Mouse (Mus musculus): ENCODE measurements at regions not wholly inside any gene's neighbourhood (a gene's known extent, or its start where the extent isn't known, plus 50 kb on each side); places are given as distances from the start of the nearest gene placed in this dataset.

DNA sequence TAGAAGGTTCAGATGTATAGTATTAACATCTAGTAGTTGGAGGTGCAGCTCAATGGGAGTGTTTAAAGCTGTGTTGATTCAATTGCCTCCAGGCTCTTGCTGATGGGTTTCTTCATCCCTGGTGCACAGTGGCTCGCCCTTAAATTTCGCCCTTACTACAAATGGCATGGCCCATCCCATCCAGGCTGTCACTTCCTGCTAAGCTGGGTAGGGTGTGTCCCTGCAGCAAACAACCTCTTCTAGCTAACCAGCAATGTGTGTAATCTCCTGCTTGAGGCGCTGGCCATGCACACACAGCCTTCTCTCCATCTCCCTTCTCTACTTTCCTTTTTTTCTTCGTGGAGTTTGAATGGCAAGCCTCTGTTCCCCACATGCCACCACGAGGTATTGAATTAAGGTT is 238.1 kb upstream of the Id2 start:
- DNase-seq (ENCODE audit: low spot score): no peak

DNA sequence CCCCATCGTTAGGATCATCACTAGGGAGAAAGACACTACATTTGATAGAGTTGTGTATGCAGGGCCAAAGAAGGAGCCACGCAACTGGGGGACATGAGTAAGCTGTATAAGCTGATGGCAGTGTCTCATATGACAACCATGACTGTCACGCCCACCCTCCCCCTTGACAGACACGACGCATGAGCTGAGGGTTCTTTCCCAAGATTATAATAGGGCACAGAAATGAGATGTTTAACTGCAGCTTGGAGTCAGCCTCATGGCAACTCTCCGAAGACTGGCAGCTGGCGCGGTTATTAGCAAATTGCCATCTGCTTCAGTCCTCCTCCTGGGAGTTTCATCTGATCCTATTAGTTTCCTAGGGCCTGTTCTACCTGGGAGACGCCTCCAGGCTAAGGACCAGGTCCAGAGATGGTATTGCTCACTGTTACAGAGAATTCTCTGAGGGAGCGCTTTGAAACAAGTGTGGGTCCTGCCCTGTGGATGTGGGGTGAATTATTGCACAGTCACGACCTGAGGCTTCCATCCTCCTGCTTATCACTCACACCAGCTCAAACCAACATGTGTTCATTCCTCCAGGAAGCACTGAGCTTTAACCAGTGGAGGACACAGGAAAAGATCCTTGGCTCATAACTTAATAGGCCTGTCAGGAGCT is 235.6 kb upstream of the Id2 start:
- DNase-seq (ENCODE audit: low spot score): no peak

DNA sequence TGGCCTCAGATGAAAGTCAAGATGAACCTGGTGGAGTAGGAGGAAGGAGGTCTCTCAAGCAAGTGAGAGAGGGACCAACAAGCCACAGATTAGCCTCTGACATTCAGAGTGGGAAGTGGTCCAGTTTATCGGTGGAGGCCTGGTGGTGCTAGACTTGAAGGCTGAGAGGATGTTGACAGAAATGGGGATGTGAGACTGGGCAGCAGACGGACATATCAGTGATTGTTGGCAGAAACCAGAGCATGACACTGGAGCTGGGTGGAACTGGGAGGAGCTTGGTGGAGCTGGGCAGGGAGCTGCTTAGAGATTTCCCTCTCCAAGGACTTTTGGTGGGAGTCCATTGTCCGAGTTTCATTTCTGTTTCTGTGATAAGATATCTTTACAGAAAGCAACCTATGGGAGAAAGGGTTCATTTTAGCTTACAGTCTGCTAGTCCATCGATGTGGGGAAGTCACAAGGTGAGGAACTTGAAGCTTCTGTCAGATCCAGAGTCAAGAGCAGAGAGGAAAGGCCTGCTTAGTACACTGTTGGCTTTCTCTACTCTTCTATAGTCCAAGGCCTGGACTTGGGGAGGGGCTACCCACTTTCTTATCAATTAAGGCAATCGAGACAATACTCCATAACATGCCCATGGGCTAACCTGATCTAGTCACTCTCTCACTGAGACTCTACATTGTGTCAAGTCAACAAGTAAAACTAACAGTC is 233.2 kb upstream of the Id2 start:
- DNase-seq (ENCODE audit: low spot score): no peak

DNA sequence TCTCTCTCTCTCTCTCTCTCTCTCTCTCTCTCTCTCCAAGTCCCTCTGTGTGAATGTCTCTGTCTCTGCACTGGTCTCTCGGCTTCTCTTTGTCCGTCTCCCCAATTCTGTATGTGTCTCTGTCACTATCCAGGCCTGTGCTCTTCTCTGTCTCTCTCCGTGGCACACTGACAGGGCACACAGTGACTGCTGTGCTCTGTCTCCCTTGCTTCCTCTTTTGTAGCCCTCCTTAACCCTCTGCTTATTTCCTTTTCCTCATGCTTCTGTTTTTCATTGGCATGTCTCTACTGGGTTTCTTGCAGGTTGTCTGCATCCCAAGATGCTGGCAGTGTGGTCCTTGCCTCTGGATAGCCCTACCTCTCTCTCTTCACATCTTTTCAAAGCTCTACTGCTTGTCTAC is 229.0 kb upstream of the Id2 start:
- no peak for DNase-seq (ENCODE audit: low spot score)

DNA sequence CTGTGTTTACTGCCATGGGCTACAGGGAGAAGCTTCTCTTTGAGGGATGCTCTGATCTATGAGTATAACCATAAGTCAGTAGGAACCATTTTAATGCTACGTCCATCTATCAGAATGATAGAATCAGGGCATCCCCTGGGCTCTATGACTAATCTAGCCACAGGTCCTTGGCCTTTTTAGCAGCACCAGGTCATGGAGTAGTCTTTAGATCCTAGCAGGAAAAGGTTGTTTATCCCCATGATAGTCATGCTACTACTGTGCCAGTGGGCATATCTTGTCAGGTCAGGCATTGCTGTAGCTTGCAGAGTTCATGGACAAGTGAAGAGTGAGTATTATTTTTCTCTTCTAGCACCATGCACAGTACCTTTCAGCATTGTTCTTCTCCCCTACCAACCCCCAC is 226.2 kb upstream of the Id2 start:
- DNase-seq (ENCODE audit: low spot score): no peak

DNA sequence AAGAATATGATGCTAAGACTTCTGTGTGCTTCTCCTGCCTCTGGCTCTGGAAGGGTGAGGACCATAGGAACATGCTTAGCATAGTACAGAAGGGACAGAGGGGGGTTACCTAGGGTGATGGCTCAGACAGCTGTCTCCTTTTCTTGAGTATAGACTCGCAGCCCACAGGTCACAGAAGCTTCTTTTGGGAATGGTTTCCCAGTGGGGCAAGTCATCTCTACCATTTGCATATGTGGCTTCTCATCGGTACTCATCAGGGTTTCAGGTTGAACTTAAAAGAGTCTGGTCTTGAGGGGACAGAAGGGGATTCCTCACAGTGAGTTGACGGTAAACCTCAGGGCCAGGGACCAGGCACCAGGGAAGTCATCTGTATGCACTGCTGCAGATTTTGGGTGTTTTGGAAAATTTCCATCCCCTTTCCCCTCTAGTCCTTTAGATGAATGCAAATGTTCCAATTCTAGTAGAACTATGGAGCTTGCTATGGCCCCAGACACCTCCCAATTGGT is 223.4 kb upstream of the Id2 start:
- no peak for DNase-seq (ENCODE audit: low spot score)

DNA sequence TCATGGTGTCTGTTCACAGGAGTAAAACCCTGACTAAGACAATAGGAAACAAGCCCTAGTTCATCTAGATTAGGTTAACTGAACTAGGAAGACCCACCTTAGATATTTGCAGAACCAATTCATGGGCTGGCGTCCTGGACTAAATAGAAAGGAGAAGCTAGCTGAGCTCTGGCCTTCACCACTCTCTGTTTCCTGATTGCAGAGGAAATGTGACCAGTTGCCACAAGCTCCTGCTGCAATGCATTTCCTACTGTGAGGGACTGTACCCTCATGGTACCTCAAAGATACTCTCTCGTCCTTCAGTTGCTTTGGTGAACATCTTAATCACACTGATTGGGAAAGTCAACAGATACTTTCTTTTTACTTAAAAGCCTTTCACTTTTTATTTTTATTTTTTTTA is 222.9 kb upstream of the Id2 start:
- DNase-seq (ENCODE audit: low spot score): no peak

DNA sequence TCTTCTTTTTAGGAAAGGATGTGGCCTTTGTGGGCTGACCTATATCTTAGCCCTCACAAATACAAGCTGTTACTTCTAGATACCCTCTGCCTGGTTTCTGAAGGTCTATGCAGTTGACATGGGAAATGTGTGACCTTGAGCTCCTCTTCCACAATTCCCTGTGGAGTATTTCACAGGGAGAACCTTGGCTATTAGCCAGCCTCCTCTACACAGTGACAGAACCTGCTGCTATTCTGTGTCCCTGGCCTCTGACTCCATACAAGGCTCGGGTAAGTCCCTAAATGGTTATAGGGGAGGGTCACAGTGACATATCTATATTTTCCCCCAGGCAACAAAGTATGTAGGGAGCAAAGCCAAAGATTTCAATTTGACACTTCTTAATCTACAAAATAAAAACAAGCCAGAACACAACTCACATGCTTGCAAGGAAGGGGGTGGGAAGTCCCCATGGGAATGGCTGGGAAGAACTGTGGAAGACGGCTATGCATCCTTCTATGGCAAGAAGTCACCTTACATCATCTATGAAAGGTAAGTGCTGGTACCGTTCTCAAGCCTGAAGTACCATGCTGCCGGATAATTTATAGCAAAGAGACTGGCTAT is 221.2 kb upstream of the Id2 start:
- DNase-seq (ENCODE audit: low spot score): no peak

DNA sequence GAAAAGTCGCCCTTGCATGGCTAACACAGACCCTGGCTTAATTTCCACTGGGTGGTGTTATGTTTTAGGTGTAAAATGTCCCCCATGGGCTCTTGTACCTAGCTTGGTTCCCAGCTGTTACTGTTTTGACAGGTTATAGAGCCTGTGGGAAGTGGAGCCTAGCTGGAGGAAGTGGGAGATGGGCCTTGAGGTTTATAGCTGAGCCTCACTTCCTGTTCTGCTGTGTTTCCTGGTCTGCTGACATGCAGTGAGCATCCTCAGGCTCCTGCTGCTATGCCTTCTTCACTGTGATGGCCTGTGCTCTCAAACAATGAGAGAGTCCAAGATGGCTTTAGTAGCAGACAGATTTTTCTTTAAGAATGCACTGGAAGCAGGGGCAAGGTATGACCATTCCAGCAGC is 219.0 kb upstream of the Id2 start:
- DNase-seq (ENCODE audit: low spot score): no peak

DNA sequence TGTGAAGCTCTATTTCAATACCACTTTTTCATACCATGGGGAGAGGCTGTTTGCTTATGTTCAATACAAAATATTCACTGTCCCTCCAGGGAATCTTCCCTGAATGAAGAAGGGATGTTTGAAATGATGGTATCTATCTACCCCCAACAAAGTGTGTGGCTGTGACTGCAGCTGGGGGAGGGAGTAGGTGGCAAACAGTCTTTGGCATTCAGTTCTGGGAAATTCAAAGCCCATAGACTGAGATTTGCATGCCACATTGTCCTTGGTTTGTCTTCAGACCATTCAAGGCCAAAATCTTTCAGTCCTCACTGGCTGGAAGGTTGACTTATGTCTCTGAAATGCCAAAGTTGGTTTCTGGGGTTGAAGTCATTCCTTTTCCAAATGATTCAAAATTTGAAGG is 216.3 kb upstream of the Id2 start:
- no peak for DNase-seq (ENCODE audit: low spot score)

DNA sequence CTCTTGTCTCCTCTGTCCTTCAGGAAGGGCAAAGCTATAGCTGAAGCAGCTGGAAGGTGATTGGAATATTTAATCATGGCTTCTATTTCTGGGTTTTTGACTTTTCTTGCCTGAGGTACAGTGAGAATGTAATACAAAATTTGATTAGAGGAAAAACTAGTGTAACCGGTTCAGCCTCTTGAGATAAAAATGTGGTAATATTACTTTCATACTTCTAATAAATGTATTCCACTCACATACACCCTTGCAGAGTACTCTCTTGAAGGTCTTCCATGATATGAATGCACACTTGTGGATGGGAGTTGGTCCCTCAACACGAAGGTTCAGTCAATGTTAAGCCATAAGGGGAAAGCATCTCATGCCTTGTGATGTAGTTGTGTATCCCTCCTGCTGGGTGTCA is 215.4 kb upstream of the Id2 start:
- DNase-seq (ENCODE audit: low spot score): no peak

DNA sequence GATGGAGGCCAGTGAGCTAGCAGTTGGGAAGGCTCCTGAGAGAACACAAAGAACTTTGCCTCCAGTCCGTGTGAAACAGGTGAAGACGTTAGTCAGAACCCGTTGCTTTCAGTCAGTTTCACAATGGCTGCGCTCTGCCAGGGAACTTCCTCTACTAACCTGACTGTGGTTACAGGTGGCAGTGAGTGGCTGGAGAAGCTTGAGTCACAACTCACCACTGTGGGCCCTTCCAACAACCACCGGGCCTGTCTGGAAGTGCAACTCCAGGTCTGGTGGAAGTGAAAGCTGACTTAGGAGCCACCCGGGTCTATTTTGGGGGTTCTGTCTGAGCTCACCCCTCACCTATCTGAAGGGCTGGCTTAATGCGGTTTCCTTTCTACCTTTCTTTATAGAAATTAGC is 214.8 kb upstream of the Id2 start:
- no peak for DNase-seq (ENCODE audit: low spot score)

DNA sequence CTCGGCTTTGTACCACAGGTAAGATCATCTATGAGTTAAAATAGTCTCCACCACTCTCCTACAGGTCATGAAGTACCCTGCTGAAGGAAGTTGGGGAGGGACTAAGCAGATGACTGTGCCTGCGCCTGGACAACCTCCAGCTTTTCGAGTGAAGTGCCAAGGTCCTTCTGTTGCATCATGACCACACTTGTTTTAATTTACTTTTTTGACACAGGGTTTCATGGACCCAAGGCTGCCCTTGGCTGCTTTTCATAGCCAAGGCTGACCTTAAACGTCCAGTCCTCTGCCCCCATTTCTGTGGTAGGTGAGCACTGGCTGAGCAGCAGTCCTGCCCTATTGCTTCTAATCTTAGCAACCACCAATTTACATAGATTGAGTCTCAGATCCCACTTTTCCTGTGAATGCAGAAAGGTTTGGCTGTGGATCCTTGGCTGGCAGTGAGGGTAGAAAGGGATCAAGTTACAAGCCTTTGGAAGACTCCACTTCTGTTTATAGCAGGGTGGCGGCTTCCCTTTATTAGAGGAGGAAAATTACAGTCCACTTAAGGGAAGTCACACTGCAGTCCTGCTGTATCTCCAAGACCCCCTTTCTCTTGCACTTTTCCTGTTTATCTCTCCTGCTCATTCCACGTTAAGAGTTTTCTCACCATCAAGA is 213.5 kb upstream of the Id2 start:
- DNase-seq (ENCODE audit: low spot score): no peak

DNA sequence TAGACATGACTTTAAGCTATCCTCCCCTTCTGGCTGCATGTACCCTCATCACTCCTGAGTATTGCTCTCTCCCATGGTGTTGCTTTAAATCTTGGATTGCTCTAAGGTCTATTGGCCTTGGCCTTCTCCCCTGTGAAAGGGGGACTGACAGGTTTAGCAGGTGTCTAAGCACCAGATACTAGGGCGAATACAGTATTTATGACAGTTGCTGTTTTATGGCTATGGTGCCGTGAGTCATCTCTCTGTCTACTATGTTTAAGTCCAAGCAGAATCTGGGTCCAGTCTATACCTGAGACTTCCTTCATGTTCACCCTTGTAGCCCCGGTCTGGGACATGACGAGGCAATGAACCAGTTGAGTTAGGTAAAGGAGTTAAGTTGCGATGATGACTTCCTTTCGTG is 212.3 kb upstream of the Id2 start:
- no peak for DNase-seq (ENCODE audit: low spot score)

DNA sequence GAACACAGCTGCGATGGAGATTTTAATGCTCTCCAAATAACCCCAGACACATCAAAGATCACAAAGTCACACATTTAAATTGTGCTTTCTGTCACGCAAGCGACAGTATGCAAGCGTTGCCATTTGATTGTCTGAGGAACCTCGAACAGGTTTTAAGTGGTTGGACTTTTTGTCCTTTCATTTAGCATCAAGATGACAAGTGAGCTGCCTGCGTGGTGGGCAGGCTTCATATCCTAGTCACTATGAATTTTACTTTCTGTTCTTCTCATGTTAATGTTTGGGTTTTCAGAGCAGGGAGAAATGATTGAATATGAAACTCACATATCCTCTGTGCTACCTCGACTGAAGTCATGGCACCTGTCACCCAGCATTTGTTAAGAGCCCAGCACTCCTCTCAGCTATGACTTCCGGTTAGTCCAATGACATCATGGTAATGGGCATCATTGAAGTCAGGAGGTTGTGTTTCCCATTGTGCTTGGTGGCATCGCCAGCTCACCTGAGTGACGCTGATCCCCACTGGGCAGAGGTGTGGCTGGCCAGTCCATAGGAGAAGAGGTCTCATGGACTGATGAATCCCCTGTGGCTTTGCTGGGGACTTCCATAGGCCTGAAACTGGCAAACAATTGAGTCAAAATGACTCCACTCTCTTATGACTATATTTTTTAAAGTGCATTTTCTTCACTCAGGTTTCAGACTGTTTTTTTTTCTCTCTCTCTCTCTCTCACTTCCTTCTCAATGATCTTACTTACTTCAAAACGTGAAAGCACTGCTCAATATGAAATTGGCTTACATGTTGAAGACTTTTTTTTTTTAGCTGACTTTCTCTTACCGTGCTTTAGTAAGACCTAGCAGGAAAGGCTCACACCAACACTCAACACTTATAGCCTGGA is 209.1 kb upstream of the Id2 start:
- no peak for DNase-seq (ENCODE audit: low spot score)

DNA sequence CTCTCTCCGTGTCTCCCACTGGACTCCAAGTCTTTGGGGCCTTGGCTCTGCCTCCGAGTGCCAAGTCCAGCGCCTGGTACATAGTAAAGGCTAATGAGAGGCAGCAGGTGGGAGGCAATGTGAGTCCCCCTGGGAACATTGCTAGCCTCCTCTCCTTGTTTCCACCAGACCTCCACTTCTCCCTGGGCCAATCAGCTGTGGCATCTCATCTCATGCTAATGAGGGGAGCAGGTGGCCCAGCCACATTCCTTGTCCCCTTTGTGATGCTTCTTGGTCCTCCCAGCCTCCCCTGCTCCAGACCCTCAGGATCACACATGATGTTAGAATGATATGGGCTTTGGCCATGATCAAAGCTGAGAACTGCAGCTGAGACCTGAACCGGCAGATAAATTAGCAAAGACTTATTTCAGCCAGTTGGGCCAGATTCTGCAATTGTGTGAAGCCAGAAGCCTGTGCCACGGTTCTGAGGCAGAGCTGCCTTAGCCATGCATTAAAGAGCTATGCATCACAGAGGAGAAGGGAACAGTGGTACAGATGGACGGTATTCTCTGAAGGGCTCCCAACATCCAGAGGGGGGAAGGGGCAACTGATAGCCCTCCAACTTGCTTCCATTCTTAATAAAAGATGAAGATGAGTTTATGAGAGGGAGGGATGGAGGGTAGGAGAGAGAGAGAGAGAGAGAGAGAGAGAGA is 208.0 kb upstream of the Id2 start:
- no peak for DNase-seq (ENCODE audit: low spot score)

DNA sequence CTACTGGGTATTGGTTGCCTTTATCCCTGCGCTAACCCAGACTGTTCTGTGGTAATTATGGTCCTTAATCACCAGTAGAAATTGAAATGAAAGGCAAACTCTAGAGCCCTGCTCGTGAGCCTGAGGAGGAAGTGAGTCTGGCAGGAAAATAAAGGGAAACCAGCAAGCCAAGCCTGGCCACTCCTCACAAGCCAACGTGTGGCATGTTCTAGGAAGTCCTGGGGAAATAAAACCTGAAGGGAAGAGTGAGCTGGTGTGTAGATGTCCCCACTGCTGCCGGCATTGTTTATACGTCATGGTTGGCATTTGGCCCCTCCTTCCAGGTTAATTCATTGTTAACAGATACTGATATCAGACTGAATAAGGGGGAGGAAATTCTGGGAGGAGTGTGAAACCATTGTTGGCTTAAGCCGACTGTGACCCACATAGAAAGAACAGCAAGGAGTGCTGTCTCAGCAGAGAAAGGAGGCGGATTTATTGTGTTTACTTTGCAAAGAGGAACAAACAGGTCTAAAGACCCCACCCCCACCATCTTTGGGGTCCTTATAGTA is 206.6 kb upstream of the Id2 start:
- DNase-seq (ENCODE audit: low spot score): no peak

DNA sequence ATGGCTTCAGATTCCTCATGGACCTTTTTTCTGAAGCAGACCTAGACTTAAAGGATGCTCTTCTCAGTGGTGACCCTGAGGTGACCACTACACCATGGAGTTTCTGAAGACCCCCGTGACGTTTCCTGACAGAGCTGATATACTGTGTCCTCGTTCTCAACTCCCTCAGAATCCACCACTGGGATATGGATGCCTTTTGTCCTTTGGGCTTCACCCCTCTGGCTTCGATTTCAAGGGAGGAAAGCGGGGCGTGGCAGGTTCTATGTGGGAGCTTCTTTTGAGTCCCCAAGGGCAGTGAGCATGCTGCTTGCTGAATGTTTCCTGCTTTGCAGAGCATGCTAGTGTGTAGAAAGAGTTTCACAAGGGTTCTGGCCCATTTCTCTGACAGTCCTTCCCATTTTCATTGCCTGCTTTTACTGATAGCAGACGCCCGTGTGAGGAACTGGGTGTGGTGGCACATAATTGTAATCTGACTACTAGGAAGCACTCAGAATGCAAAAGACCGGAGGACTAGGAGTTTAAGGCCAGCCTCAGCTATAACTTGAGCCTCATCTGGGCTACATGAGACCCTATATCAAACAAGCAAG is 204.0 kb upstream of the Id2 start:
- no peak for DNase-seq (ENCODE audit: low spot score)

DNA sequence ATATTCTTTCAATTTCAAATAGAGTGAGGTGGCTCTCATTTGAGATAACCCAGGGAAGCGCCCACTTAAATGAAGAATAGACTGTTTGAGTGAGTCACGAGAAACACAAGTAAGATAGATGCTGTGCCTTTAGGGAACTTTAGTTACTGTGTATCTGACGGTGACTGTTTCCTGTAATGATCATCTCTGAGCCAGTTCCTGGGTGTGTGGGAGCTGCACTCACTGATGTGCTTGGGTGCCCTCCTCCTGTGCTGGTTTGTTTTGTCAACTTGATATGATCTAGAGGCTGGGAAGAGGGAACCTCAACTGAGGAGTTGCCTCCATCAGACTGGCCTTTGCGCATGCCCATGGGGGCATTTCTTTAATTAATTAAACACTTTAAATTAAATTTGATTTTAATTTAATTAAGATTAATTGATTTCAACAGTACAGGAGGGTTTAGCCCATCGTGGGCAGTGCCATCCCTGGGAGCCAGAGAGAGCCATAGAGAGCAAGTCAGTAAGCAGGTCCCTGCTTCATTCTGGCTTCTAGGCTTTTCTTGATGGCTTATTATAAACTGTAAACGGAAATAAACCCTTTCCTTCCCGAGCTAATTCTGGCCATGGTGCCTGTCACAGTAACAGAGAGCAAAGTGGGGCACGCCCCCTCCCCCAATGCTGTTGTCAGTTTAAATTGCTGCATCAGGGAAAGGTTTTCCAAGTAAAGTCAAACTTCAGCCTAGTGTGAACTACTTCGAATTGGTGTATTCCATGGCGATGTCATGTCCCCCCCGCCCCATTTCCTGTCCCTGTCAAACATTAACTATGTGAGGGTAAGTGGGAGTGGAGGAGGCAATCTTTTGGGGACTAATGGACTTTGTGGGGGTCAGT is 202.9 kb upstream of the Id2 start:
- DNase-seq (ENCODE audit: low spot score): no peak

DNA sequence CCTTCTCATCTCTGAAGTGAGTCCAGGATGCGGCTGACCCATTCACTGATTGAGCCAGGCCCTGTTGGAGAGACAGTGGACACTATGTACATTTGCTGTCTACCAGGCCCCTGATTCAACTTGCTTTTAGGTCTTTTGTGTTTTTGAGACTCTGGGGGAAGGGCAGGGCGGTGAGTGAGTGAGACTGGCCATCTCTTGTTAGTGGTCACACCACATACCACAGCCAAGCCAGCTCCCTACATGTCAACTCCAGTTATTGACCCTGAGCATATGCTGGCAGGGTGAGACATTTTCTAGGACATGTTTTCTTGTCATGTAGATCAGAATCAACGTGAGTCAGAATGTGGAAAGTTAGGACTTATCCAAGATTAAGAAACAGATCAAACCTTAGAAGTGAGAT is 201.8 kb upstream of the Id2 start:
- no peak for DNase-seq (ENCODE audit: low spot score)
